Mouse (Mus musculus) MEL (cell line): ENCODE measurements around the gene Ssr2. TPM values are rescaled to one million over a fixed set of nuclear protein-coding genes. Genes with fewer than 3 reads are reported as not detected.
"Not testable (repeated sequence)": the region's sequence is repeated elsewhere in the genome, so short reads cannot be mapped to it uniquely, and the experiment has no call there.

ENCODE experiments used
- DNase-seq: peaks from one replicate; pipeline ENCODE4 v3.0.0; 2011; ENCODE audit warnings: low read depth, low spot score
- H3K27ac ChIP-seq: 2 replicates; pipeline ENCODE4 v1.5.1; 2012; ENCODE audit warnings: low read depth, mild to moderate bottlenecking, control low read depth, low read length, moderate library complexity; ENCODE audit not compliant: control insufficient read depth
- H3K27me3 ChIP-seq, 2 experiments: fragments of 150-350 bp in 1 of 2; sonication (generic) in 1 of 2; 2 replicates each; pipeline ENCODE4 v1.6.1; 2012; ENCODE audit warnings: low read length in 2 of 2, mild to moderate bottlenecking in 2 of 2, improper control_type of control experiment in 1 of 2, moderate library complexity in 1 of 2; ENCODE audit not compliant: insufficient read depth in 2 of 2, control insufficient read depth in 1 of 2
- H3K36me3 ChIP-seq, 2 experiments: 2 replicates each; pipeline ENCODE4 v1.6.1; 2012 to 2014; ENCODE audit warnings: low read length in 2 of 2, improper control_type of control experiment in 1 of 2, inconsistent platforms in 1 of 2, mild to moderate bottlenecking in 1 of 2; ENCODE audit not compliant: insufficient read depth in 2 of 2, control insufficient read depth in 1 of 2
- H3K4me1 ChIP-seq, 2 experiments: fragments of 150-350 bp in 1 of 2; sonication (generic) in 1 of 2; 2 replicates each; pipeline ENCODE4 v1.6.1; 2012; ENCODE audit warnings: low read length in 2 of 2, improper control_type of control experiment in 1 of 2, mild to moderate bottlenecking in 1 of 2; ENCODE audit not compliant: insufficient read depth in 2 of 2, control insufficient read depth in 1 of 2
- H3K4me3 ChIP-seq, 2 experiments: fragments of 150-350 bp in 1 of 2; sonication (generic) in 1 of 2; 2 replicates each; pipeline ENCODE4 v1.5.1; 2012; ENCODE audit warnings: low read depth in 2 of 2, low read length in 2 of 2, mild to moderate bottlenecking in 2 of 2, moderate library complexity in 2 of 2, control low read depth in 1 of 2, improper control_type of control experiment in 1 of 2; ENCODE audit not compliant: control insufficient read depth in 1 of 2, insufficient read depth in 1 of 2
- H3K79me2 ChIP-seq: 2 replicates; pipeline ENCODE4 v1.6.1; 2012; ENCODE audit warnings: mild to moderate bottlenecking, low read length, moderate library complexity; ENCODE audit not compliant: control insufficient read depth, poor library complexity, insufficient read depth
- H3K9ac ChIP-seq: 2 replicates; pipeline ENCODE4 v1.6.1; 2012; ENCODE audit warnings: low read depth, mild to moderate bottlenecking, control low read depth, low read length, moderate library complexity; ENCODE audit not compliant: control insufficient read depth, poor library complexity, severe bottlenecking
- H3K9me3 ChIP-seq: fragments of 150-350 bp; sonication (generic); replicated peaks from 2 replicates; pipeline ENCODE4 v1.6.1; 2012; ENCODE audit warnings: mild to moderate bottlenecking, low read length, improper control_type of control experiment, moderate library complexity; ENCODE audit not compliant: insufficient read depth
- BHLHE40 ChIP-seq: IDR thresholded peaks from 2 replicates; pipeline ENCODE4 v1.6.1; 2012; ENCODE audit warnings: low read depth, mild to moderate bottlenecking, inconsistent platforms, low read length, improper control_type of control experiment, borderline replicate concordance
- CHD1 ChIP-seq: IDR thresholded peaks from 2 replicates; pipeline ENCODE4 v1.6.1; 2012; ENCODE audit warnings: low read depth, mild to moderate bottlenecking, inconsistent platforms, low read length, improper control_type of control experiment
- CHD2 ChIP-seq: IDR thresholded peaks from 2 replicates; pipeline ENCODE4 v1.6.1; 2011; ENCODE audit warnings: low read length, improper control_type of control experiment
- ELF1 ChIP-seq: IDR thresholded peaks from 2 replicates; pipeline ENCODE4 v1.6.1; 2014; ENCODE audit warnings: low read depth, mild to moderate bottlenecking, inconsistent platforms, low read length, improper control_type of control experiment, moderate library complexity
- GABPA ChIP-seq: IDR thresholded peaks from 2 replicates; pipeline ENCODE4 v1.6.1; 2012; ENCODE audit warnings: low read depth, mild to moderate bottlenecking, inconsistent platforms, low read length, improper control_type of control experiment, moderate library complexity
- GATA1 ChIP-seq: IDR thresholded peaks from 2 replicates; pipeline ENCODE4 v1.6.1; 2011; ENCODE audit warnings: low read depth, low read length, improper control_type of control experiment
- JUND ChIP-seq: IDR thresholded peaks from 2 replicates; pipeline ENCODE4 v1.6.1; 2011; ENCODE audit warnings: low read depth, mild to moderate bottlenecking, improper control_type of control experiment, low read length
- MAFK ChIP-seq: IDR thresholded peaks from 2 replicates; pipeline ENCODE4 v1.6.1; 2011; ENCODE audit warnings: low read depth, mild to moderate bottlenecking, low read length, improper control_type of control experiment, borderline replicate concordance
- MEF2A ChIP-seq: IDR thresholded peaks from 2 replicates; pipeline ENCODE4 v1.6.1; 2014; ENCODE audit warnings: low read depth, mild to moderate bottlenecking, inconsistent platforms, low read length, improper control_type of control experiment; ENCODE audit not compliant: poor library complexity, insufficient replicate concordance, severe bottlenecking; ENCODE audit errors: extremely low read depth
- MXI1 ChIP-seq: IDR thresholded peaks from 2 replicates; pipeline ENCODE4 v1.6.1; 2011; ENCODE audit warnings: mild to moderate bottlenecking, low read depth, low read length, improper control_type of control experiment
- MYB ChIP-seq: IDR thresholded peaks from 2 replicates; pipeline ENCODE4 v1.6.1; 2011; ENCODE audit warnings: mild to moderate bottlenecking, low read depth, low read length, improper control_type of control experiment
- MYC ChIP-seq: IDR thresholded peaks from 2 replicates; pipeline ENCODE4 v1.6.1; 2011; ENCODE audit warnings: low read depth, mild to moderate bottlenecking, low read length, improper control_type of control experiment, moderate library complexity
- POLR2A ChIP-seq, 2 experiments: IDR thresholded peaks; 2 replicates each; pipeline ENCODE4 v1.6.1; 2011 to 2012; ENCODE audit warnings: low read length in 2 of 2, mild to moderate bottlenecking in 2 of 2, control low read depth in 1 of 2, improper control_type of control experiment in 1 of 2, low read depth in 1 of 2, moderate library complexity in 1 of 2; ENCODE audit not compliant: control insufficient read depth in 1 of 2, insufficient read depth in 1 of 2, poor library complexity in 1 of 2
- POLR2AphosphoS2 ChIP-seq: IDR thresholded peaks from 2 replicates; pipeline ENCODE4 v1.6.1; 2011; ENCODE audit warnings: low read length, improper control_type of control experiment
- SIN3A ChIP-seq: IDR thresholded peaks from 2 replicates; pipeline ENCODE4 v1.6.1; 2012; ENCODE audit warnings: low read length, improper control_type of control experiment, inconsistent platforms
- SMC3 ChIP-seq: IDR thresholded peaks from 2 replicates; pipeline ENCODE4 v1.6.1; 2011; ENCODE audit warnings: low read depth, low read length, improper control_type of control experiment
- TAL1 ChIP-seq: IDR thresholded peaks from 2 replicates; pipeline ENCODE4 v1.6.1; 2012; ENCODE audit warnings: mild to moderate bottlenecking, inconsistent platforms, low read length, moderate library complexity, mixed read lengths
- TBP ChIP-seq: IDR thresholded peaks from 2 replicates; pipeline ENCODE4 v1.8.0; 2011; ENCODE audit warnings: low read depth, low read length, improper control_type of control experiment
- TCF12 ChIP-seq: IDR thresholded peaks from 2 replicates; pipeline ENCODE4 v1.6.1; 2014; ENCODE audit warnings: low read depth, mild to moderate bottlenecking, inconsistent platforms, low read length, improper control_type of control experiment, moderate library complexity
- UBTF ChIP-seq: IDR thresholded peaks from 2 replicates; pipeline ENCODE4 v1.6.1; 2012; ENCODE audit warnings: low read depth, mild to moderate bottlenecking, inconsistent platforms, low read length, improper control_type of control experiment, moderate library complexity, borderline replicate concordance; ENCODE audit not compliant: insufficient read depth
- ZKSCAN1 ChIP-seq: IDR thresholded peaks from 2 replicates; pipeline ENCODE4 v1.6.1; 2012; ENCODE audit warnings: low read depth, mild to moderate bottlenecking, inconsistent platforms, low read length, improper control_type of control experiment, moderate library complexity
- polyA plus RNA-seq, 2 experiments: library from polyadenylated mRNA; stranded (reverse) in 1 of 2; unstranded in 1 of 2; fragments of >175 nt in 1 of 2; fragments of >200 nt in 1 of 2; gene quantifications; 2 replicates each; pipeline versions ENCODE4 v1.2.1 to v1.2.4; 2012; ENCODE audit warnings: low replicate concordance in 2 of 2, low read depth in 1 of 2; ENCODE audit not compliant: insufficient read length in 2 of 2, insufficient read depth in 1 of 2, missing spikeins in 1 of 2
- total RNA-seq: library from RNA; depleted of rRNA; stranded (reverse); fragments of 300-350 nt; gene quantifications from 2 replicates; pipeline ENCODE4 v1.2.3, GENCODE M21; 2012

The Ssr2 gene
- total and polyA plus RNA-seq, 3 experiments, result 176 to 706 (median 594) TPM

GRCm38 (mm10) chr3:88572835-88573234 lies 2.8 kb upstream of the Ssr2 start:
- TF ChIP-seq BHLHE40 (no peak), UBTF (no peak), SMC3 (no peak), MXI1 (no peak), TBP (no peak), JUND (no peak), MEF2A (no peak), TCF12 (no peak), GABPA (no peak), CHD1 (no peak), POLR2AphosphoS2 (no peak), MYC (no peak), CHD2 (no peak), ELF1 (no peak), TAL1 (no peak), MYB (no peak), POLR2A (IDR thresholded peaks at IDR 0.05; ENCODE audit: control insufficient read depth in 1 of 2, insufficient read depth in 1 of 2, low read depth in 1 of 2, low read length in 2 of 2, poor library complexity in 1 of 2) (no peak), GATA1 (no peak), SIN3A (no peak), MAFK (no peak)
- TF ChIP-seq, all 39 proteins: peak for 0
- H3K4me3 ChIP-seq, result no peak overlapping the region
- no peaks in the 10 kb centered on the region for H3K27me3 ChIP-seq
- no peak overlapping the region for H3K27ac ChIP-seq
- DNase-seq, result no peak
- H3K4me1 ChIP-seq, result no peaks in the 10 kb centered on the region
- H3K9ac ChIP-seq, result no peak overlapping the region
- no peaks in the 10 kb centered on the region for H3K9me3 ChIP-seq
- H3K79me2 ChIP-seq, result no peaks in the 10 kb centered on the region
- peaks cover 0 to 7% of the 10 kb centered on the region in 2 experiments; a peak in 2 of 4 replicates for H3K36me3 ChIP-seq

DNA sequence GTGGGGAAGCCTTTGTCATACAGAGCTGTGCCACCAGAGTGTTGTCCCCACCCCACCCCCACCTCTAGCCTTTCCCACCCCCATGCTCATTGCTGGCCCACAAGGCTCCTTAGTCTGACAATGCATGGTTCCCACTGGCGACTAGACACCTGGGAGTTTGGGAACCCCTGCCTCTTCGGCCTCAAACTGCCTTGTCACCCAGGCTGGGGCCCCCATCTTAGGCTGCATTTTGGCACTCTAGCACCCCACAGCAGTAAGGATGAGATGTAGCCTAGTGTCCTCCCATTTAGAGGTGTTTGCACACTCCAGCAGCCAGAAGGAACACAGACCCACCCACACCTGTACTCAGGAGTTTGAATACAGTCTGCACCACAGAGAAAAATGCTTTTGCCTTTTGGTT lies 1.9 kb upstream of the Ssr2 start:
- no peak for DNase-seq
- H3K27ac ChIP-seq, result no peak overlapping the region
- TF ChIP-seq UBTF, result no peak
- TF ChIP-seq ZKSCAN1, result no peak
- TF ChIP-seq MYC, result no peak
- TF ChIP-seq MXI1, result no peak
- no peak for TF ChIP-seq MAFK
- TF ChIP-seq GABPA, result no peak
- TF ChIP-seq BHLHE40, result no peak
- TF ChIP-seq, all 39 proteins: peak for 0
- H3K4me1 ChIP-seq, result peaks cover 0 to 7% of the 10 kb centered on the region in 2 experiments; a peak in 2 of 4 replicates
- peaks cover 2 to 3% of the 10 kb centered on the region in 2 experiments; a peak in 3 of 4 replicates for H3K36me3 ChIP-seq
- H3K4me3 ChIP-seq, result no peak overlapping the region
- H3K9ac ChIP-seq, result no peak overlapping the region
- no peaks in the 10 kb centered on the region for H3K9me3 ChIP-seq
- no peaks in the 10 kb centered on the region for H3K79me2 ChIP-seq
- no peaks in the 10 kb centered on the region for H3K27me3 ChIP-seq

DNA sequence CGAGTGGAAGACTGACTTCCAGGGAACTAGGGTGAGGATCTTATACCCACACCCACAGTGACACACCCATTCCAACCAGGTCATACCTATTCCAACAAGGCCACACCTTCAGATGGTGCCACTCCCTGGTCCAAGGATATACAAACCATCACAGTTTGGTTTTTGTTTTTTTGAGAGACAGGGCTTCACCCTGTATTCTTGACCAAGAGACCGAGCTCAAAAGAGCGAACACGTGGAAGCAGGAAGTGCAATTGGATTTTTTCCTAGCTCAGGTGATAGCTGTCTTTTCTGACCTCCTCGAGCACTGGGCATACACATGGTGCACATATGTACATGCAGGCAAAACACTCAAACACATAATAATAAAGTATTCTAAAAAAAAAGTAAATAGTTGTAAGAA lies 2.2 kb downstream of the Ssr2 start:
- not testable (repeated sequence) for H3K27ac ChIP-seq, H3K27me3 ChIP-seq, H3K4me3 ChIP-seq, H3K9ac ChIP-seq, DNase-seq, H3K9me3 ChIP-seq
- Histone ChIP-seq H3K79me2 (peaks cover 19% of the 10 kb centered on the region), H3K4me1 (peaks cover 0 to 19% of the 10 kb centered on the region in 2 experiments; a peak in 2 of 4 replicates), H3K36me3 (peaks cover 12 to 17% of the 10 kb centered on the region in 2 experiments)
